Mouse (Mus musculus) forebrain, embryonic 12.5 days (tissue): ENCODE measurements around the gene Gm10283. TPM values are rescaled to one million over a fixed set of nuclear protein-coding genes. Genes with fewer than 3 reads are reported as not detected.
"Not testable (repeated sequence)": the region's sequence is repeated elsewhere in the genome, so short reads cannot be mapped to it uniquely, and the experiment has no call there.

Experiments
- ATAC-seq: fragments of 200-750 bp; cut with Nextera tagmentation; 2 replicates; pipeline ENCODE4 v1.8.0; 2017; ENCODE audit warnings: moderate TSS enrichment; ENCODE audit not compliant: low FRiP score
- H3K27ac ChIP-seq: fragments of 300-500 bp; sonication (generic); 2 replicates; pipeline ENCODE4 v1.5.1; 2016; ENCODE audit warnings: mild to moderate bottlenecking
- H3K27me3 ChIP-seq: fragments of 300-500 bp; sonication (generic); 2 replicates; pipeline ENCODE4 v1.6.1; 2016; ENCODE audit warnings: mild to moderate bottlenecking
- H3K36me3 ChIP-seq: fragments of 300-500 bp; sonication (generic); replicated peaks from 2 replicates; pipeline ENCODE4 v1.6.1; 2016; ENCODE audit warnings: mild to moderate bottlenecking
- H3K4me1 ChIP-seq: fragments of 300-500 bp; sonication (generic); 2 replicates; pipeline ENCODE4 v1.6.1; 2016
- H3K4me2 ChIP-seq: fragments of 300-500 bp; sonication (generic); 2 replicates; pipeline ENCODE4 v1.6.1; 2016; ENCODE audit warnings: mild to moderate bottlenecking, moderate library complexity
- H3K4me3 ChIP-seq: fragments of 300-500 bp; sonication (generic); replicated peaks from 2 replicates; pipeline ENCODE4 v1.5.1; 2016; ENCODE audit warnings: mild to moderate bottlenecking
- H3K9ac ChIP-seq: fragments of 300-500 bp; sonication (generic); 2 replicates; pipeline ENCODE4 v1.6.1; 2016; ENCODE audit warnings: mild to moderate bottlenecking
- H3K9me3 ChIP-seq: fragments of 300-500 bp; sonication (generic); 2 replicates; pipeline ENCODE4 v1.6.1; 2016
- WGBS: fragments of 180-500 bp; shearing (Covaris S2); methylation state at CpG from one replicate; pipeline ENCODE4 v1.1.7; 2016; 5-methylcytosine and 5-hydroxymethylcytosine counted together
- polyA plus RNA-seq: library from polyadenylated mRNA; unstranded; fragments of >200 nt; fragmentation: Nextera tagmentation; extraction: Ambion mirVana; gene quantifications from 2 replicates; pipeline ENCODE4 v1.2.1, GENCODE M21; 2016

Gm10283 gene
- not detected in 2 replicates for polyA plus RNA-seq

GRCm38 (mm10) chr8:60503098-60503497 is at the start of gene Gm10283:
Gene Gm10283, minus strand, starts transcription at chr8:60503198.
- Histone ChIP-seq H3K36me3 (no peaks in the 10 kb centered on the region), H3K4me1 (peaks cover 7% of the 10 kb centered on the region), H3K27ac (no peak within 1 kb of the TSS), H3K4me3 (no peak within 1 kb of the TSS), H3K4me2 (no peak within 1 kb of the TSS), H3K9me3 (no peaks in the 10 kb centered on the region), H3K27me3 (no peaks in the 10 kb centered on the region), H3K9ac (no peak within 1 kb of the TSS)
- WGBS, result 74% methylated on average over 2 of the region's 2 CpGs
- no peak for ATAC-seq

GRCm38 (mm10) chr8:60534945-60535344 is 31.9 kb upstream of the Gm10283 start:
- WGBS, result 23% methylated on average over 2 of the region's 2 CpGs
- Histone ChIP-seq H3K4me2 (no peak overlapping the region), H3K9me3 (no peaks in the 10 kb centered on the region), H3K4me3 (no peak overlapping the region), H3K36me3 (no peaks in the 10 kb centered on the region), H3K4me1 (no peaks in the 10 kb centered on the region), H3K9ac (no peak overlapping the region), H3K27ac (no peak overlapping the region), H3K27me3 (no peaks in the 10 kb centered on the region)
- no peak for ATAC-seq

GRCm38 (mm10) chr8:60518286-60518685 is 15.3 kb upstream of the Gm10283 start:
- H3K27ac ChIP-seq, result no peak overlapping the region
- no peaks in the 10 kb centered on the region for H3K9me3 ChIP-seq
- H3K9ac ChIP-seq, result no peak overlapping the region
- H3K4me1 ChIP-seq, result no peaks in the 10 kb centered on the region
- ATAC-seq, result no peak
- no peak overlapping the region for H3K4me2 ChIP-seq
- H3K27me3 ChIP-seq, result no peaks in the 10 kb centered on the region
- no peaks in the 10 kb centered on the region for H3K36me3 ChIP-seq
- no peak overlapping the region for H3K4me3 ChIP-seq

GRCm38 (mm10) chr8:60505653-60506521 is 2.9 kb upstream of the Gm10283 start, which contains the start of gene Aadat:
Gene Aadat, plus strand, starts transcription at chr8:60505932.
- Histone ChIP-seq H3K4me3 (peak within 1 kb of the TSS; percentile 56), H3K9ac (peak within 1 kb of the TSS; percentile 74), H3K4me2 (peak within 1 kb of the TSS; percentile 91), H3K9me3 (no peaks in the 10 kb centered on the region), H3K36me3 (no peaks in the 10 kb centered on the region), H3K27me3 (no peaks in the 10 kb centered on the region), H3K4me1 (peaks cover 7% of the 10 kb centered on the region), H3K27ac (no peak within 1 kb of the TSS)
- ATAC-seq, result peak; percentile 97
- WGBS, result 1% methylated on average over 25 of the region's 25 CpGs

- not testable (repeated sequence) for H3K27me3 ChIP-seq, H3K9ac ChIP-seq, H3K36me3 ChIP-seq, H3K4me2 ChIP-seq, H3K4me1 ChIP-seq, ATAC-seq, H3K4me3 ChIP-seq, H3K9me3 ChIP-seq, H3K27ac ChIP-seq
- 80% methylated on average over 2 of the region's 2 CpGs for WGBS
These were observed 8.0 kb downstream of the Gm10283 start for GRCm38 (mm10) chr8:60495046-60495445.

- H3K9me3 ChIP-seq, result no peaks in the 10 kb centered on the region
- H3K4me1 ChIP-seq, result no peaks in the 10 kb centered on the region
- H3K27me3 ChIP-seq, result no peaks in the 10 kb centered on the region
- H3K27ac ChIP-seq, result no peak overlapping the region
- H3K36me3 ChIP-seq, result no peaks in the 10 kb centered on the region
- H3K4me3 ChIP-seq, result no peak overlapping the region
- no peak overlapping the region for H3K4me2 ChIP-seq
- no peak overlapping the region for H3K9ac ChIP-seq
- no peak for ATAC-seq
- WGBS, result 95% methylated on average over 11 of the region's 11 CpGs
These were observed 8.4 kb downstream of the Gm10283 start for GRCm38 (mm10) chr8:60494606-60495005.

- H3K4me3 ChIP-seq, result no peak overlapping the region
- ATAC-seq, result no peak
- no peaks in the 10 kb centered on the region for H3K9me3 ChIP-seq
- 87% methylated on average over 3 of the region's 3 CpGs for WGBS
- no peaks in the 10 kb centered on the region for H3K36me3 ChIP-seq
- H3K9ac ChIP-seq, result no peak overlapping the region
- H3K27ac ChIP-seq, result no peak overlapping the region
- no peaks in the 10 kb centered on the region for H3K4me1 ChIP-seq
- no peaks in the 10 kb centered on the region for H3K27me3 ChIP-seq
- H3K4me2 ChIP-seq, result no peak overlapping the region
These were observed 10.5 kb downstream of the Gm10283 start for GRCm38 (mm10) chr8:60492471-60492870.

- Histone ChIP-seq H3K4me3 (no peak overlapping the region), H3K27me3 (no peaks in the 10 kb centered on the region), H3K4me1 (no peaks in the 10 kb centered on the region), H3K9ac (no peak overlapping the region), H3K4me2 (no peak overlapping the region), H3K9me3 (no peaks in the 10 kb centered on the region), H3K27ac (no peak overlapping the region), H3K36me3 (no peaks in the 10 kb centered on the region)
- ATAC-seq, result no peak
- 97% methylated on average over 2 of the region's 2 CpGs for WGBS
These were observed 11.1 kb downstream of the Gm10283 start for GRCm38 (mm10) chr8:60491871-60492270.

- no peak for ATAC-seq
- Histone ChIP-seq H3K9ac (no peak overlapping the region), H3K36me3 (no peaks in the 10 kb centered on the region), H3K4me2 (no peak overlapping the region), H3K4me3 (no peak overlapping the region), H3K9me3 (no peaks in the 10 kb centered on the region), H3K27ac (no peak overlapping the region), H3K27me3 (no peaks in the 10 kb centered on the region), H3K4me1 (no peaks in the 10 kb centered on the region)
- 82% methylated on average over 2 of the region's 2 CpGs for WGBS
These were observed 12.9 kb downstream of the Gm10283 start for GRCm38 (mm10) chr8:60490147-60490546.

GRCm38 (mm10) chr8:60466686-60467335 is 36.2 kb downstream of the Gm10283 start:
- Histone ChIP-seq H3K4me2 (no peak overlapping the region), H3K36me3 (no peaks in the 10 kb centered on the region)
- ATAC-seq, result peak; percentile 91

GRCm38 (mm10) chr8:60449296-60449695 is 53.7 kb downstream of the Gm10283 start:
- Histone ChIP-seq H3K4me1 (no peaks in the 10 kb centered on the region), H3K27me3 (no peaks in the 10 kb centered on the region), H3K4me3 (no peak overlapping the region), H3K4me2 (no peak overlapping the region), H3K9ac (no peak overlapping the region), H3K36me3 (no peaks in the 10 kb centered on the region), H3K9me3 (no peaks in the 10 kb centered on the region), H3K27ac (no peak overlapping the region)
- 88% methylated on average over 2 of the region's 2 CpGs for WGBS
- no peak for ATAC-seq

More at GRCm38 (mm10) chr8:60466686-60467335, 36.2 kb downstream of the Gm10283 start:
- no peak overlapping the region for H3K27ac ChIP-seq
- H3K4me3 ChIP-seq, result no peak overlapping the region
- 36% methylated on average over 15 of the region's 15 CpGs for WGBS
- H3K9me3 ChIP-seq, result no peaks in the 10 kb centered on the region
- H3K4me1 ChIP-seq, result no peaks in the 10 kb centered on the region
- H3K9ac ChIP-seq, result no peak overlapping the region
- H3K27me3 ChIP-seq, result no peaks in the 10 kb centered on the region

GRCm38 (mm10) chr8:60444989-60445388 is 58.0 kb downstream of the Gm10283 start:
- no peaks in the 10 kb centered on the region for H3K36me3 ChIP-seq
- no peaks in the 10 kb centered on the region for H3K27me3 ChIP-seq
- no peaks in the 10 kb centered on the region for H3K9me3 ChIP-seq
- no peaks in the 10 kb centered on the region for H3K4me1 ChIP-seq
- no peak overlapping the region for H3K9ac ChIP-seq
- ATAC-seq, result no peak
- H3K27ac ChIP-seq, result no peak overlapping the region
- WGBS, result 76% methylated on average over 6 of the region's 6 CpGs
- H3K4me2 ChIP-seq, result no peak overlapping the region
- no peak overlapping the region for H3K4me3 ChIP-seq
